In the genomic region with DNA sequence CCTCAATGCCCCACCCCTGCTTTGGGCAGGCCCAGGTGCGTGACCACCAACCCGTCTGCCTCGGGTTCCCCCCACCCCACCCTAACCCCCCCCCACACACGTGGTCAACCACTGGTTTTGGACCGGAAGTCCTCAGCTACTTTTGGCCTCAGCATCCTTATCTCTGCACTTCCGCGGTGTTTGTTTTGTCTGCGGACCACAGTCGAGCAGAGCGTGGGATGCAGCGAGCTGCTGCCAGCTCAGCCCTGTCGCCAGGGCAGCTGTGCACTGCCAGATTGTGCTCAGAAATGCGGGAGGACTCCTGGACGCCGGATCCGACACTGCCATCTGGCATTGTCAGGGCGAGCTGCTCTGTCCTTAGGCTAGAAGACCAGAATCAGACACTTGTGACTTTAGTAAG, we compare ENCODE assay signal across 10 mouse cellular contexts. TPM values are rescaled to one million over a fixed set of nuclear protein-coding genes. Genes with fewer than 3 reads are reported as not detected.
DNase-seq lines count a peak whose midpoint lies in the region; ATAC-seq and TF ChIP-seq lines count a peak whose summit lies in the region.
"Had no signal": no experiment of that assay in that cellular context is flagged by ENCODE, and none has a peak within 500 bp of the region (broad histone marks: within the 10 kb centered on the region; RNA-seq: fewer than 3 reads in every experiment).

No protein-coding gene starts in this region.

- DNase-seq in cerebellum, adult 18-20 months, result peak; percentile 21 to 31
- no peak for DNase-seq in cerebellum, adult 11-12 months
- DNase-seq in midbrain, postnatal 0 days (ENCODE audit: low spot score), result peak; percentile 75
- no peak for DNase-seq in midbrain, embryonic 10.5 days (ENCODE audit: low spot score)
- DNase-seq in lung, adult 2 months, result no peak
- DNase-seq in splenic B cell, adult 2 months (ENCODE audit: low read depth, low spot score), result peak; percentile 16
- DNase-seq in gastrocnemius, postnatal 10 days, result no peak

- 41% methylated on average over 17 of the region's 17 CpGs for WGBS in midbrain, postnatal 0 days
- 62% methylated on average over 17 of the region's 17 CpGs for WGBS in midbrain, embryonic 10.5 days
- WGBS in lung, adult 2 months, result 2% methylated on average over 17 of the region's 17 CpGs

- no peaks in the 10 kb centered on the region for H3K27me3 ChIP-seq in midbrain, postnatal 0 days (ENCODE audit: insufficient read depth, low read length)
- no peaks in the 10 kb centered on the region for H3K27me3 ChIP-seq in midbrain, embryonic 10.5 days (ENCODE audit: low read depth, poor library complexity, severe bottlenecking)
- H3K27me3 ChIP-seq in splenic B cell, adult 2 months (ENCODE audit: control insufficient read depth, insufficient read depth, low read length, poor library complexity, severe bottlenecking), result no peaks in the 10 kb centered on the region

- H3K4me1 ChIP-seq in midbrain, postnatal 0 days (ENCODE audit: insufficient read depth, low read length), result no peaks in the 10 kb centered on the region
- H3K4me1 ChIP-seq in midbrain, embryonic 10.5 days, result peaks cover 9% of the 10 kb centered on the region
- peaks cover 11% of the 10 kb centered on the region for H3K4me1 ChIP-seq in lung, adult 2 months (ENCODE audit: control insufficient read depth, insufficient read depth, low read length)

- no peak overlapping the region for H3K27ac ChIP-seq in midbrain, postnatal 0 days (ENCODE audit: low read depth, low read length)
- H3K27ac ChIP-seq in midbrain, embryonic 10.5 days (replicated peaks), result no peak overlapping the region

- ATAC-seq in midbrain, postnatal 0 days (ENCODE audit: low FRiP score), result no peak
- ATAC-seq in activated CD4-positive, CD25-positive, alpha-beta regulatory T cell, adult 4 months, result no peak

- TF ChIP-seq POLR2A in lung, adult 2 months (IDR thresholded peaks at IDR 0.05; ENCODE audit: borderline replicate concordance, extremely low read depth, low read depth, low read length), result peak; percentile 52; the same call in 1 of the 2 replicates

- H3K36me3 ChIP-seq in midbrain, postnatal 0 days (ENCODE audit: insufficient read depth, low read length), result no peaks in the 10 kb centered on the region
- H3K36me3 ChIP-seq in midbrain, embryonic 10.5 days, result no peaks in the 10 kb centered on the region
- H3K36me3 ChIP-seq in splenic B cell, adult 2 months (ENCODE audit: control insufficient read depth, insufficient read depth, low read length, poor library complexity, severe bottlenecking), result no peaks in the 10 kb centered on the region

- H3K9me3 ChIP-seq in midbrain, postnatal 0 days (ENCODE audit: low read length), result no peaks in the 10 kb centered on the region
- no peaks in the 10 kb centered on the region for H3K9me3 ChIP-seq in midbrain, embryonic 10.5 days (replicated peaks)

- H3K4me2 ChIP-seq in midbrain, postnatal 0 days (ENCODE audit: low read depth, low read length, poor library complexity, severe bottlenecking), result no peak overlapping the region

- no peak overlapping the region for H3K4me3 ChIP-seq in midbrain, postnatal 0 days (ENCODE audit: low read depth, low read length)
- no peak overlapping the region for H3K4me3 ChIP-seq in midbrain, embryonic 10.5 days
- no peak overlapping the region for H3K4me3 ChIP-seq in lung, adult 2 months (replicated peaks; ENCODE audit: extremely low read depth, low read depth, low read length)

- no peak overlapping the region for H3K9ac ChIP-seq in midbrain, postnatal 0 days (replicated peaks; ENCODE audit: low read length, poor library complexity, severe bottlenecking)

- TF ChIP-seq CTCF in midbrain, postnatal 0 days (IDR thresholded peaks at IDR 0.05), result no peak
- no peak for TF ChIP-seq CTCF in lung, adult 2 months (IDR thresholded peaks at IDR 0.05; ENCODE audit: insufficient read depth, low read length)

RNA-seq across cellular contexts. Expression of gene Cyb561, which starts 6.2 kb away (rescaled TPM):
- 64.2 and 69.7 TPM in 2 replicates for total RNA-seq in midbrain, postnatal 0 days (2014; rRNA removed)
- polyA plus RNA-seq in midbrain, postnatal 0 days (2015; fragmentation: Nextera tagmentation; extraction: Ambion mirVana), result 76.7 and 79.6 TPM in 2 replicates
- 12.1 and 12.3 TPM in 2 replicates for polyA plus RNA-seq in midbrain, embryonic 10.5 days (2016; fragmentation: Nextera tagmentation; extraction: Ambion mirVana)
- polyA plus RNA-seq in lung, adult 2 months (2012; rRNA removed), result 102 and 105 TPM in 2 replicates
- total RNA-seq in gastrocnemius, postnatal 10 days (2021), result 1 to 10 TPM; 5.8 to 6.6 TPM
- polyA plus RNA-seq in activated CD4-positive, CD25-positive, alpha-beta regulatory T cell, adult 4 months (2017; shearing (Covaris generic)), result 1 to 10 TPM in 1 of 2 experiments, under 1 TPM in 1; 0.63 to 1.4 TPM

RNA-seq across cellular contexts. Expression of gene Ace, which starts 8.4 kb away (rescaled TPM):
- 25.1 and 27.0 TPM in 2 replicates for total RNA-seq in midbrain, postnatal 0 days (2014; rRNA removed)
- 10.0 and 10.1 TPM in 2 replicates for polyA plus RNA-seq in midbrain, postnatal 0 days (2015; fragmentation: Nextera tagmentation; extraction: Ambion mirVana)
- 0.75 and 0.85 TPM in 2 replicates for polyA plus RNA-seq in midbrain, embryonic 10.5 days (2016; fragmentation: Nextera tagmentation; extraction: Ambion mirVana)
- 704 and 832 TPM in 2 replicates for polyA plus RNA-seq in lung, adult 2 months (2012; rRNA removed)
- total RNA-seq in gastrocnemius, postnatal 10 days (2021), result 10 to 100 TPM; 40.0 to 40.5 TPM
- polyA plus RNA-seq in activated CD4-positive, CD25-positive, alpha-beta regulatory T cell, adult 4 months (2017; shearing (Covaris generic)), result under 1 TPM in 1 of 2 experiments, not detected in 1; 0.11 TPM

RNA-seq across cellular contexts. Expression of gene Ace3, which starts 35.1 kb away (rescaled TPM):
- not detected in 2 replicates for total RNA-seq in midbrain, postnatal 0 days (2014; rRNA removed)
- 0.07 TPM in 1 of 2 replicates, not detected in the other for polyA plus RNA-seq in midbrain, postnatal 0 days (2015; fragmentation: Nextera tagmentation; extraction: Ambion mirVana)
- not detected in 2 replicates for polyA plus RNA-seq in midbrain, embryonic 10.5 days (2016; fragmentation: Nextera tagmentation; extraction: Ambion mirVana)
- 2.2 and 2.4 TPM in 2 replicates for polyA plus RNA-seq in lung, adult 2 months (2012; rRNA removed)
- not detected for total RNA-seq in gastrocnemius, postnatal 10 days (2021)
- polyA plus RNA-seq in activated CD4-positive, CD25-positive, alpha-beta regulatory T cell, adult 4 months (2017; shearing (Covaris generic)), result not detected
- total RNA-seq: left cerebral cortex, adult 8-10 months had no signal
- polyA plus RNA-seq: cortical plate, adult 2 months had no signal

RNA-seq across cellular contexts. Expression of gene Kcnh6, which starts 48.6 kb away (rescaled TPM):
- total RNA-seq in midbrain, postnatal 0 days (2014; rRNA removed), result 3.1 TPM in 2 replicates
- polyA plus RNA-seq in midbrain, postnatal 0 days (2015; fragmentation: Nextera tagmentation; extraction: Ambion mirVana), result 2.8 and 3.1 TPM in 2 replicates
- 0.31 and 0.33 TPM in 2 replicates for polyA plus RNA-seq in midbrain, embryonic 10.5 days (2016; fragmentation: Nextera tagmentation; extraction: Ambion mirVana)
- 0.44 and 0.45 TPM in 2 replicates for polyA plus RNA-seq in lung, adult 2 months (2012; rRNA removed)
- not detected for total RNA-seq in gastrocnemius, postnatal 10 days (2021)
- not detected for polyA plus RNA-seq in activated CD4-positive, CD25-positive, alpha-beta regulatory T cell, adult 4 months (2017; shearing (Covaris generic))

Comparison
In these comparisons a context has a peak if more than half of its experiments do, and no peak if none do; other contexts are left out.
1. DNase-seq: peak in cerebellum, adult 18-20 months (2 of 2), midbrain, postnatal 0 days (single experiment) and splenic B cell, adult 2 months (single experiment); none in cerebellum, adult 11-12 months (single experiment), midbrain, embryonic 10.5 days (single experiment), lung, adult 2 months (single experiment) and gastrocnemius, postnatal 10 days (single experiment).
2. RNA of gene Ace, which starts 8.4 kb away (polyA plus RNA-seq): 704 to 832 TPM in lung, adult 2 months; 10.0 to 10.1 TPM in midbrain, postnatal 0 days, 0.75 to 0.85 TPM in midbrain, embryonic 10.5 days and 0.11 TPM in activated CD4-positive, CD25-positive, alpha-beta regulatory T cell, adult 4 months; every median in the first group is over 10 times any median in the second.